Mouse (Mus musculus) embryo, embryonic 10 days (tissue): ENCODE data around the gene Hdhd3.

Source experiments
- DNase-seq: peaks from one replicate; pipeline ENCODE4 v3.0.0-alpha.2; 2015; ENCODE audit warnings: low spot score

Gene Hdhd3

GRCm38 (mm10) chr4:62475793-62476192 lies 27.5 kb downstream of the Hdhd3 start:
- no peak for DNase-seq

DNA sequence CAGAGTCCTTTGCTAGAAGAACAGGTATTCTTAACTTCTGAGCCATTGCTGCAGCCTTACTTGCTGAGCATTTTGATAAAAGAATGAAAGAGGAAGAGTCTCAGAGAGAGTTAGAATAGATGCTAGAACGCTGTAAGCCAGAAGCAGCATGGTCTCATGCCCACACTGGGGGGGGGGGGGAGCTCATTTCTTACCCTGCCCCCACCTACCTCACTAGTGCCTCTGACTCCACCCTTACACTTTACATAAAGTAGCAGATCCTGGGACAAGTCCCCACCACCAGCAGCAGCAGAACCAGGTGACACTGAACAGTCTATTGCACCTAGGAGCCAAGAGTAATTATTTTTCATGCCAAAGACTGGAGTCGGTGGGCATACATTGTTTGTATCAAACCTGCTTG lies 28.1 kb downstream of the Hdhd3 start:
- no peak for DNase-seq

DNA sequence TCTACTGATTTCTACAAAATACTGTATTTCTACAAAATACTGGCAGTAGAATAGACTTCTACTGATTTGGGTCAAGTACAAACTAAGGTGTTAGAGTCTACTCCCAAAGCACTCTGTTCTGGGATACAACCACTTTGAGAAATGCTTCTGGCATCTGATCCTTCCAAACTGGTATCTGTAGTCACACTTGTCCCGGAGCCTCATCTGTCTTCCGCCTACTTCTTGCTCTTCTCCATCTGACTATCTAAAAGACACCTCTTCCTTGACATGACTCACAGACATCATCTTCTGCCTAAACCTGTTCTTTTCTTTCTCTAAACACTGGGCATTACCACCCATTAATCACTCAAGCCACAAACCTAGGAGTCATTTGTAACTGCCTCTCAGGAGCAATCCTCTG lies 31.2 kb downstream of the Hdhd3 start:
- DNase-seq, result no peak

DNA sequence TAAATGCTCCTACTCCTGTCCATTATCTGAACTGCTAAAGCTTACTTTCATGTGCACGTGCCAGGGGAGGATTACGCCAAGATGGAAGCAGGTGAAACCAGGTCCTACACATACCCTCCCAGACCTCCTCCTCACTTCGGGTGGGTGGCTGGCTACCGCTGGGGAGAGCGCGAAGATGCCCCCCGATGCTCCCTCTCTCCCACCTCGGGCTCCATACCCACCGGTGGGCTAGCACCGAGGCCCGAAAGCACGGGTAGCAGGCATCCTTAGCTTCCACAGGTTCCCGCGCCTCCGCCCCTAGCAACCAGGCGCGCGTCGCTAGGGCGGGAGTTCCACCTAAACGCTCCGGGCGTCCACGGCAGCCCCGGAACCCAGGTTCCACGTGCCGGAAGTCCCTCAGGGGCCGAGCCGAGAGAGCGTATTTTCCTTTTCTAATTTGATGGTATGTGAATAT lies 32.6 kb downstream of the Hdhd3 start, which contains the start of gene Wdr31:
Wdr31 (minus strand) TSS at position 299 of the 454 bp plus-strand sequence.
- DNase-seq, result peak; percentile 86

DNA sequence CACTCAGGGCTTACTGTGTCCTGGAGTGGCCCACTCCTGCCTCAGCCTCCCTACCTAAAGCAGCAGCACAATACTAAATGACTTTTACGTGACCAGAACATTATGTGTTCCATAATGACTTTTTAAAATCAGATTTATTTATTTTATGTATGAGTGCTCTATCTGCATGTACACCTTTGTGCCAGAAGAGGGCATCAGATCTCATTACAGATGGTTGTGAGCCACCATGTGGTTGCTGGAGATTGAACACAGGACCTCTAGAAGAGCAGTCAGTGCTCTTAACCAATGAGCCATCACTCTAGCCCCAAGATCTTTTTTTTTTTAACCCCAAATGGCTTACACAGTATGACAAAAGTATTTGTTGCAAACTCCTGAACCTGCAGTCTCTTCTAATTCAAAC lies 35.1 kb downstream of the Hdhd3 start:
- DNase-seq, result no peak

DNA sequence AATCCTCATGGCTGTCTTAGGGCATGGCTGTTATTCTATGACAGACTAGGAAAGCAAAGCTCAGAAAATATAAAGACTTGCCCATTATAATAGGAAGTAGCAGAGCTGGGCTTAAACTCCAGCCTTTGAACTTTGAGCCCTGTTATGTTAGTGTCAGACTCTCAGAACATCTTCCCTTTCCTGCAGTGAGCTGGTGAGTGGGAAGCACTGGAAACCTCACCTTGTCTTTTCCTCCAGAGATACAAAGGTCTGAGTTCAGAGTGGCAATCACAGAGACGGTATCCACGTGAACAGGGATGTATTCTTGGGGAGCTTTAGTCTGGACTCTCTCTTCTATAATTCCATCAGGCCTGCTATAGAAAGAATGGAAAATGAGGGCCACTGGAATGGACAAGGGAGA lies 40.1 kb downstream of the Hdhd3 start:
- no peak for DNase-seq

- DNase-seq, result no peak
These were observed 42.9 kb downstream of the Hdhd3 start for GRCm38 (mm10) chr4:62460348-62460747.

DNA sequence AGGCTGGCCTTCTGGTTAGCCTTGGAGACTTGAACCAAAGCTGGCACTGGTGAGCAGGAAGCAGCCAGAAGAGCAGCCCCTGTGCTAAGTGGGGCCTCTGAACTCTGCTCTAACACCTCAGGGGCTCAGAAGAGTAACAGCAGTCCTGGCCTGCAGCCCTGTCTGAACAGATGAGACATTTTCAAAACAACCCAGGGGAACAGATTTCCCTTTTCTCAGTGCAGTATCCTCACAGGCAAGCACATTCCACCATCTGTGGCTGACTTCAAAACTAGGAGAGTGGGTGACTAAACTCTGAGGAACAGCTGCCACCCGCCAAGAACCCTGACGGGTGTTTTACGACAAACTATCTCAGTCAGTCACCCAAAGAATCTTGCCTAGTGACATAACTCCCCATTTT lies 44.2 kb downstream of the Hdhd3 start:
- no peak for DNase-seq

DNA sequence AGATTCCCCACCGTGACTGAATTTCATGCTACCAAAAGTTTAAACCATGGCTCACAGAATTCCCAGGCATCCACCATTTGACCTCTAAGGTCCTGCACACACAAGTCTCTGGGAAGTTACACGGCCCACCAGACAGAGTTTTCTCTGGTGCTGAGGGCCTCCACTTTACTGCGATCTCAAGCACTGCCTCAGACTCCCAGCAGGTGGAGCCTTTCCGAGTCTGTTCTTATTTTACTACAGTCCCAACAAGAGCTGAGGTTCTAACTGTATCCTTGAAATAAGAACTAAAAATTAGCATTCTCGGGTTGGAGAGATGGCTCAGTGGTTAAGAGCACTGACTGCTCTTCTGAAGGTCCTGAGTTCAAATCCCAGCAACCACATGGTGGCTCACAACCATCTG lies 48.3 kb downstream of the Hdhd3 start:
- peak; percentile 51 for DNase-seq
